ENCODE assay signal across 21 mouse cellular contexts in the genomic region with DNA sequence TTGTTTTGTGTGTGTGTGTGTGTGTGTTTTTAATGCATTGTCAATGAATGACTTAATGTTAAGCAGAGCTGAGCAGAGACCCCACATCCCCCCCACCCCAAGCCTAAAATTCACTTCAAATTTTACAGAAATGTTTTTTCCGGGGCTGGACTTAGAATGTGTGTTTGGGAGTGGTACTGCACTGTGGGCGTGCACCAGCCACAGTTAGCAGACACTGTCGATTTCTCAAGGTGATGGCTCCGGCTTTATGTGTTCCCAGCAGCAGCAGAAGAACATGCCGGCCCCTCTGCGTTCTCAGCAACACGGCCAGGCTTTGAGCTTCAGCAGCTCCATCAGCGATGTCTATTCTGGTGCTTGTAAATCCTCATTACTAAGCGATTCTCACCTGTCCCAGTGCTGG. TPM values are rescaled to one million over a fixed set of nuclear protein-coding genes. Genes with fewer than 3 reads are reported as not detected.
DNase-seq lines count a peak whose midpoint lies in the region; ATAC-seq and TF ChIP-seq lines count a peak whose summit lies in the region.
"Had no signal": no experiment of that assay in that cellular context is flagged by ENCODE, and none has a peak within 500 bp of the region (broad histone marks: within the 10 kb centered on the region; RNA-seq: fewer than 3 reads in every experiment).

No protein-coding gene starts in this region.

- no peaks in the 10 kb centered on the region for H3K27me3 ChIP-seq in testis, adult 2 months (ENCODE audit: control insufficient read depth, insufficient read depth, low read length)
- H3K27me3 ChIP-seq in liver, embryonic 11.5 days (replicated peaks; ENCODE audit: control insufficient read depth, insufficient read depth, low read length): no peaks in the 10 kb centered on the region
- H3K27me3 ChIP-seq in kidney, embryonic 16.5 days (ENCODE audit: insufficient read depth, low read length): no peaks in the 10 kb centered on the region

- no peak for TF ChIP-seq POLR2A in testis, adult 2 months (IDR thresholded peaks at IDR 0.05; ENCODE audit: control insufficient read depth, low read depth, low read length)

- no peak for TF ChIP-seq CTCF in testis, adult 2 months (IDR thresholded peaks at IDR 0.05; ENCODE audit: control insufficient read depth, insufficient read depth, insufficient replicate concordance, low read depth, low read length)

- H3K4me1 ChIP-seq in testis, adult 2 months (ENCODE audit: control insufficient read depth, insufficient read depth, low read length): no peaks in the 10 kb centered on the region
- H3K4me1 ChIP-seq in liver, embryonic 11.5 days (replicated peaks; ENCODE audit: control insufficient read depth, insufficient read depth, low read length): peaks cover 11% of the 10 kb centered on the region
- peaks cover 21% of the 10 kb centered on the region for H3K4me1 ChIP-seq in kidney, embryonic 16.5 days (ENCODE audit: insufficient read depth, low read length)

- no peak overlapping the region for H3K4me2 ChIP-seq in liver, embryonic 11.5 days
- no peak overlapping the region for H3K4me2 ChIP-seq in kidney, embryonic 16.5 days (replicated peaks; ENCODE audit: low read depth, low read length)
- H3K4me2 ChIP-seq: hindbrain, embryonic 14.5 days had no signal

- H3K27ac ChIP-seq in testis, adult 2 months (ENCODE audit: control insufficient read depth, insufficient read depth, low read depth, low read length): no peak overlapping the region
- no peak overlapping the region for H3K27ac ChIP-seq in liver, embryonic 11.5 days (ENCODE audit: low read depth, low read length)
- no peak overlapping the region for H3K27ac ChIP-seq in kidney, embryonic 16.5 days (ENCODE audit: low read length)
- H3K27ac ChIP-seq: forebrain, embryonic 10.5 days; heart, adult 2 months; hindbrain, embryonic 14.5 days had no signal

- H3K9ac ChIP-seq in liver, embryonic 11.5 days (ENCODE audit: low read depth, low read length): no peak overlapping the region
- no peak overlapping the region for H3K9ac ChIP-seq in kidney, embryonic 16.5 days (replicated peaks; ENCODE audit: low read length)
- H3K9ac ChIP-seq: hindbrain, embryonic 14.5 days had no signal

- H3K9me3 ChIP-seq in liver, embryonic 11.5 days (ENCODE audit: control insufficient read depth, low read length): no peaks in the 10 kb centered on the region
- H3K9me3 ChIP-seq in kidney, embryonic 16.5 days (ENCODE audit: low read length): no peaks in the 10 kb centered on the region
- H3K9me3 ChIP-seq: forebrain, embryonic 10.5 days; limb, embryonic 10.5 days had no signal

- peak overlapping the region; percentile 35; the same call in 1 of the 2 replicates for H3K4me3 ChIP-seq in testis, adult 2 months (ENCODE audit: control insufficient read depth, low read depth, low read length)
- no peak overlapping the region for H3K4me3 ChIP-seq in liver, embryonic 11.5 days (ENCODE audit: low read depth, low read length)
- no peak overlapping the region for H3K4me3 ChIP-seq in kidney, embryonic 16.5 days (ENCODE audit: low read length)
- H3K4me3 ChIP-seq: forebrain, embryonic 10.5 days; heart, adult 2 months; limb, embryonic 10.5 days had no signal

- ATAC-seq in liver, embryonic 11.5 days (replicated peaks; ENCODE audit: low FRiP score): peak; percentile 69
- ATAC-seq in megakaryocyte, adult 5-6 weeks (ENCODE audit: poor library complexity, severe bottlenecking): peak; percentile 38; the same call in 1 of the 2 replicates
- no peak for ATAC-seq in kidney, embryonic 16.5 days (ENCODE audit: low FRiP score, low TSS enrichment)
- ATAC-seq: forebrain, embryonic 16.5 days; inflammation-experienced regulatory T-cells, adult 6 months had no signal

- no peak for DNase-seq in testis, postnatal 14 days (ENCODE audit: low spot score)
- DNase-seq in liver, embryonic 11.5 days (ENCODE audit: low spot score): no peak
- DNase-seq in adrenal gland, postnatal 14 days: no peak
- DNase-seq in cerebellum, adult 8-10 months: no peak
- DNase-seq: adrenal gland, adult 8-10 months; cerebellum, adult 2 months; cerebellum, postnatal 36 days; kidney, adult 18-20 months; kidney, postnatal 10 days; lung, postnatal 10 days; midbrain, embryonic 14.5 days; thymus, postnatal 25 days had no signal

- WGBS in liver, embryonic 11.5 days: 64% methylated on average over 9 of the region's 9 CpGs
- 60% methylated on average over 9 of the region's 9 CpGs for WGBS in kidney, embryonic 16.5 days

- H3K36me3 ChIP-seq in testis, adult 2 months (ENCODE audit: control insufficient read depth, insufficient read depth, low read length): no peaks in the 10 kb centered on the region
- no peaks in the 10 kb centered on the region for H3K36me3 ChIP-seq in liver, embryonic 11.5 days (ENCODE audit: control insufficient read depth, insufficient read depth, low read length)
- no peaks in the 10 kb centered on the region for H3K36me3 ChIP-seq in kidney, embryonic 16.5 days (ENCODE audit: insufficient read depth, low read length)
- H3K36me3 ChIP-seq: forebrain, embryonic 10.5 days; limb, embryonic 10.5 days had no signal

RNA-seq across cellular contexts. Expression of gene Lmo2, which starts 25.3 kb away (rescaled TPM):
- 4.7 and 5.9 TPM in 2 replicates for polyA plus RNA-seq in testis, adult 2 months (2012; rRNA removed)
- 185 and 191 TPM in 2 replicates for polyA plus RNA-seq in liver, embryonic 11.5 days (2014; fragmentation: Nextera tagmentation; extraction: Ambion mirVana)
- 186 and 200 TPM in 2 replicates for total RNA-seq in megakaryocyte, adult 5-6 weeks (2015)
- 92.3 and 100 TPM in 2 replicates for total RNA-seq in megakaryocyte, adult 5-6 weeks (2017)
- polyA plus RNA-seq in kidney, embryonic 16.5 days (2015; fragmentation: Nextera tagmentation; extraction: Ambion mirVana): 33.1 and 34.9 TPM in 2 replicates
- total RNA-seq in adrenal gland, postnatal 14 days (2021): 28.5 and 30.2 TPM in 2 replicates
